Mouse (Mus musculus) CH12.LX (cell line): ENCODE data around the gene Sirt5. TPM values are rescaled to one million over a fixed set of nuclear protein-coding genes. Genes with fewer than 3 reads are reported as not detected.

Source experiments
- DNase-seq: peaks from one replicate; pipeline ENCODE4 v3.0.0-alpha.2; 2013; ENCODE audit errors: extremely low read depth
- H3K27ac ChIP-seq: 2 replicates; pipeline ENCODE4 v1.5.1; 2012; ENCODE audit warnings: low read depth, mild to moderate bottlenecking, control low read depth, moderate library complexity; ENCODE audit not compliant: insufficient read depth
- H3K27me3 ChIP-seq: replicated peaks from 2 replicates; pipeline ENCODE3; 2012; ENCODE audit warnings: inconsistent platforms
- H3K36me3 ChIP-seq, 2 experiments: replicated peaks in 1 of 2; 2 replicates each; pipeline versions ENCODE3 to v1.6.1; 2012; ENCODE audit warnings: inconsistent platforms in 1 of 2, low read length in 1 of 2, mild to moderate bottlenecking in 1 of 2, mixed read lengths in 1 of 2, moderate library complexity in 1 of 2; ENCODE audit not compliant: control insufficient read depth in 1 of 2, insufficient read depth in 1 of 2
- H3K4me1 ChIP-seq, 2 experiments: 2 replicates each; pipeline ENCODE4 v1.6.1; 2012; ENCODE audit warnings: inconsistent platforms in 1 of 2, moderate library complexity in 1 of 2; ENCODE audit not compliant: insufficient read depth in 2 of 2, control insufficient read depth in 1 of 2
- H3K4me2 ChIP-seq: 2 replicates; pipeline ENCODE4 v1.6.1; 2012; ENCODE audit warnings: low read depth, mild to moderate bottlenecking, control low read depth; ENCODE audit not compliant: poor library complexity, insufficient read depth, severe bottlenecking
- H3K4me3 ChIP-seq, 3 experiments: fragments of 150-350 bp in 1 of 3; sonication (generic) in 1 of 3; replicated peaks in 1 of 3; 2 replicates each; pipeline versions ENCODE3 to v1.5.1; 2011 to 2012; ENCODE audit warnings: low read depth in 2 of 3, low read length in 2 of 3, mild to moderate bottlenecking in 2 of 3, moderate library complexity in 2 of 3, control low read depth in 1 of 3, improper control_type of control experiment in 1 of 3, inconsistent platforms in 1 of 3, mixed read lengths in 1 of 3; ENCODE audit not compliant: poor library complexity in 1 of 3
- H3K79me2 ChIP-seq: replicated peaks from 2 replicates; pipeline ENCODE4 v1.6.1; 2012; ENCODE audit warnings: mild to moderate bottlenecking, moderate library complexity; ENCODE audit not compliant: control insufficient read depth, poor library complexity, insufficient read depth, severe bottlenecking; ENCODE audit errors: extremely low read depth
- H3K9ac ChIP-seq: 2 replicates; pipeline ENCODE4 v1.6.1; 2012; ENCODE audit warnings: low read depth, mild to moderate bottlenecking, control low read depth, moderate library complexity; ENCODE audit not compliant: insufficient read depth
- H3K9me3 ChIP-seq: replicated peaks from 2 replicates; pipeline ENCODE3; 2012; ENCODE audit warnings: low read length, inconsistent platforms, mixed read lengths
- BHLHE40 ChIP-seq: IDR thresholded peaks from 2 replicates; pipeline ENCODE4 v1.6.1; 2011; ENCODE audit warnings: mild to moderate bottlenecking, low read depth, low read length, improper control_type of control experiment
- CHD2 ChIP-seq: IDR thresholded peaks from 2 replicates; pipeline ENCODE4 v1.6.1; 2011; ENCODE audit warnings: low read length, improper control_type of control experiment
- CTCF ChIP-seq, 2 experiments: IDR thresholded peaks in 1 of 2; conservative IDR thresholded peaks in 1 of 2; 2 replicates each; pipeline ENCODE4 v1.5.1; 2011 to 2012; ENCODE audit warnings: low read depth in 2 of 2, low read length in 2 of 2, improper control_type of control experiment in 1 of 2, inconsistent platforms in 1 of 2, mild to moderate bottlenecking in 1 of 2, moderate library complexity in 1 of 2
- E2F4 ChIP-seq: IDR thresholded peaks from 2 replicates; pipeline ENCODE4 v1.6.1; 2011; ENCODE audit warnings: low read depth, low read length, improper control_type of control experiment; ENCODE audit not compliant: insufficient replicate concordance
- ELF1 ChIP-seq: IDR thresholded peaks from 2 replicates; pipeline ENCODE4 v1.6.1; 2014; ENCODE audit warnings: low read depth, mild to moderate bottlenecking, inconsistent platforms, low read length, improper control_type of control experiment
- EP300 ChIP-seq: IDR thresholded peaks from 2 replicates; pipeline ENCODE4 v1.6.1; 2011; ENCODE audit warnings: low read length, improper control_type of control experiment
- GABPA ChIP-seq: IDR thresholded peaks from 2 replicates; pipeline ENCODE4 v1.6.1; 2012; ENCODE audit warnings: low read depth, low read length, improper control_type of control experiment, inconsistent platforms; ENCODE audit not compliant: insufficient replicate concordance
- MEF2A ChIP-seq: IDR thresholded peaks from 2 replicates; pipeline ENCODE4 v1.6.1; 2014; ENCODE audit warnings: low read depth, mild to moderate bottlenecking, inconsistent platforms, low read length, improper control_type of control experiment, borderline replicate concordance
- MXI1 ChIP-seq: IDR thresholded peaks from 2 replicates; pipeline ENCODE4 v1.6.1; 2011; ENCODE audit warnings: mild to moderate bottlenecking, low read depth, low read length, improper control_type of control experiment
- MYC ChIP-seq: IDR thresholded peaks from 2 replicates; pipeline ENCODE4 v1.6.1; 2011; ENCODE audit warnings: low read depth, mild to moderate bottlenecking, improper control_type of control experiment, low read length
- NELFE ChIP-seq: IDR thresholded peaks from 2 replicates; pipeline ENCODE4 v1.6.1; 2011; ENCODE audit warnings: low read depth, low read length, improper control_type of control experiment
- NRF1 ChIP-seq: IDR thresholded peaks from 2 replicates; pipeline ENCODE4 v1.6.1; 2014; ENCODE audit warnings: low read depth, mild to moderate bottlenecking, inconsistent platforms, low read length, improper control_type of control experiment, moderate library complexity
- PAX5 ChIP-seq: IDR thresholded peaks from 2 replicates; pipeline ENCODE4 v1.6.1; 2012; ENCODE audit warnings: low read length, inconsistent platforms, mixed read lengths
- POLR2A ChIP-seq: IDR thresholded peaks from 2 replicates; pipeline ENCODE4 v1.6.1; 2011; ENCODE audit warnings: low read depth, mild to moderate bottlenecking, improper control_type of control experiment, low read length
- SIN3A ChIP-seq: IDR thresholded peaks from 2 replicates; pipeline ENCODE4 v1.6.1; 2012; ENCODE audit warnings: low read length, improper control_type of control experiment, inconsistent platforms
- SMC3 ChIP-seq: IDR thresholded peaks from 2 replicates; pipeline ENCODE4 v1.6.1; 2011; ENCODE audit warnings: low read depth, low read length, improper control_type of control experiment
- TCF12 ChIP-seq: IDR thresholded peaks from 2 replicates; pipeline ENCODE4 v1.6.1; 2014; ENCODE audit warnings: low read depth, mild to moderate bottlenecking, inconsistent platforms, low read length, improper control_type of control experiment
- ZMIZ1 ChIP-seq: IDR thresholded peaks from 2 replicates; pipeline ENCODE4 v1.6.1; 2012; ENCODE audit warnings: low read depth, mild to moderate bottlenecking, inconsistent platforms, low read length, improper control_type of control experiment
- dilution Hi-C: fragments of 300-500 bp; cut with MboI; formaldehyde crosslinking; loops from 2 replicates; pipeline ENCODE4 v1.14.3; 2020; ENCODE audit warnings: low sequenced_read_pairs; ENCODE audit not compliant: extremely low pct_unique_long_range_greater_than_20kb, extremely low pct_ligation_motif_present
- in situ Hi-C: fragments of 300-500 bp; cut with MboI; formaldehyde crosslinking; loops from 3 replicates; pipeline ENCODE4 v1.14.3; 2019; ENCODE audit warnings: low sequenced_read_pairs, low pct_ligation_motif_present, low pct_unique_long_range_greater_than_20kb, mixed read lengths
- polyA plus RNA-seq: library from polyadenylated mRNA; unstranded; fragments of >175 nt; gene quantifications from 2 replicates; pipeline ENCODE4 v1.2.1, GENCODE M21; 2012; ENCODE audit warnings: low read depth; ENCODE audit not compliant: insufficient read length
- total RNA-seq, 2 experiments: library from RNA; depleted of rRNA; stranded (reverse); fragments of 300-350 nt in 1 of 2; fragments of >200 nt in 1 of 2; gene quantifications; 2 replicates each; pipeline ENCODE4 v1.2.3; 2012 to 2014

Gene Sirt5
- total and polyA plus RNA-seq, 3 experiments, result 8.2 to 11.3 (median 9.3) TPM

DNA sequence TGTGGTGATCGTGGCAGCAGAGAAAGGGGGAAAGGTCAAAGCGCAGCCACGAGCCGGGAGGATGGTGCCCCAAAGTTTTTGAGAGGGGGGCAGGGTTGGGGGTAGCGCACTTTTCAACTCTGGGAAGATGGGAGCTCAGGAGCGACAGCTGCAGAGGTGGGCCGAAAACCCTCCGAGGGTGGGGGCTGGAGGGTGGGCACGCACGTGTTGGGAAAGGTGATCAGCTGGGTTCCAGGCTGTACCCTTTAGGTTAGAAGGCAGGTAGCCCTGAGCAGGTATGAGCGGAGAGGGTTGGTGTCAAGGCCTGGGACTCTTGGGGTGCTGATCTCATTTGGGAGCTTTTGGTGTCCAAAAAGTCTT lies 509 bp downstream of the Sirt5 start:
- DNase-seq, result no peak
- Histone ChIP-seq H3K27me3 (no peaks in the 10 kb centered on the region), H3K4me1 (peaks cover 0 to 8% of the 10 kb centered on the region in 2 experiments; a peak in 2 of 4 replicates), H3K9ac (peak overlapping the region; percentile 46), H3K4me2 (peak overlapping the region; percentile 40), H3K79me2 (no peaks in the 10 kb centered on the region), H3K36me3 (peaks cover 0 to 4% of the 10 kb centered on the region in 2 experiments), H3K4me3 (peak overlapping the region; percentile 64 to 76 (median 70)), H3K27ac (no peak overlapping the region), H3K9me3 (peaks cover 3% of the 10 kb centered on the region)
- dilution Hi-C loops (no loop called here), in situ Hi-C loops (loop anchor here (10.0 to 25.0 kb wide), 2 partner anchors 59 to 371 kb away; no protein-coding TSS in a partner anchor)
- TF ChIP-seq BHLHE40, result peak; percentile 15; the same call in 1 of the 2 replicates
- TF ChIP-seq TCF12, result no peak
- no peak for TF ChIP-seq ELF1
- no peak for TF ChIP-seq E2F4
- no peak for TF ChIP-seq MEF2A
- TF ChIP-seq EP300, result no peak
- no peak for TF ChIP-seq MXI1
- no peak for TF ChIP-seq SIN3A
- no peak for TF ChIP-seq POLR2A
- no peak for TF ChIP-seq SMC3
- no peak for TF ChIP-seq GABPA
- no peak for TF ChIP-seq ZMIZ1
- TF ChIP-seq CHD2, result no peak
- 0 out of 2 replicates have a peak, but pooled peaks have one; percentile 3 for TF ChIP-seq MYC

- dilution Hi-C loops, result no loop called here
Measured at GRCm38 (mm10) chr13:43370063-43370462, 4.8 kb downstream of the Sirt5 start.

DNA sequence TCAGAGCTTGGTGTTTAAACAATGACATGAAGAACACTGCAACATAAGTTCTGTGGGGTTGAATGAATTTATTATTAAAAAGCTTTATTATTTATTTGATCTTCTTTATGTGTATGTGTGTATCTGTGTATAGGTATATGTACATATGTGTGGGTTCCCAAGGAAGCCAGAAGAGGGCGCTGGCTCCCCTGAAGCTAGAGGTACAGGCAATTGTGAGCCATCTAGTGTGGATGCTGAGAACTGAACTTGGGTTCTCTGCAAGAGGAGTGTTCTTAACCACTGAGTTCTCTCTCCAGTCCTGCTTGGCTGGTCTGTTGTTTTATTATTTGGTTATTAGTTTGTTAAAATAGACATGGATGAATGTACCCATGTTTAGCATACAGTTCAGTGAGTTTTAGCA lies 7.6 kb downstream of the Sirt5 start:
- Histone ChIP-seq H3K4me3 (no peak overlapping the region), H3K9me3 (peaks cover 5% of the 10 kb centered on the region), H3K27me3 (no peaks in the 10 kb centered on the region), H3K4me2 (no peak overlapping the region), H3K9ac (no peak overlapping the region), H3K79me2 (no peaks in the 10 kb centered on the region), H3K4me1 (no peaks in the 10 kb centered on the region), H3K27ac (no peak overlapping the region), H3K36me3 (peaks cover 12 to 60% of the 10 kb centered on the region in 2 experiments)
- no peak for TF ChIP-seq PAX5
- TF ChIP-seq CTCF (conservative IDR thresholded peaks at IDR 0.05 in 1 of 2, IDR thresholded peaks at IDR 0.05 in 1 of 2; ENCODE audit: low read depth in 2 of 2, low read length in 2 of 2), result peak in 1 of 2 experiments; percentile 44; a peak in 2 of 4 replicates
- DNase-seq, result no peak
- dilution Hi-C loops, result no loop called here
- in situ Hi-C loops, result loop anchor here (25.0 kb wide), 1 partner anchor 364 kb away; no protein-coding TSS in a partner anchor

More at GRCm38 (mm10) chr13:43370063-43370462, 4.8 kb downstream of the Sirt5 start:
- peaks cover 5% of the 10 kb centered on the region for H3K9me3 ChIP-seq
- H3K4me1 ChIP-seq, result peaks cover 0 to 4% of the 10 kb centered on the region in 2 experiments; a peak in 2 of 4 replicates
- H3K27ac ChIP-seq, result no peak overlapping the region
- H3K36me3 ChIP-seq, result peaks cover 7 to 40% of the 10 kb centered on the region in 2 experiments
- no peak overlapping the region for H3K4me2 ChIP-seq
- no peak overlapping the region for H3K4me3 ChIP-seq
- H3K9ac ChIP-seq, result no peak overlapping the region
- H3K79me2 ChIP-seq, result no peaks in the 10 kb centered on the region
- TF ChIP-seq NELFE (no peak), NRF1 (no peak)
- in situ Hi-C loops, result loop anchor here (25.0 kb wide), 1 partner anchor 367 kb away; no protein-coding TSS in a partner anchor
- DNase-seq, result no peak
- H3K27me3 ChIP-seq, result no peaks in the 10 kb centered on the region
